Mouse (Mus musculus) adrenal gland, adult 2 months (tissue): ENCODE measurements around the gene Fbxw9. TPM values are rescaled to one million over a fixed set of nuclear protein-coding genes. Genes with fewer than 3 reads are reported as not detected.

Experiments used
- DNase-seq: peaks from one replicate; pipeline ENCODE4 v3.0.0; 2021
- microRNA-seq, 2 experiments: library from miRNA; unstranded; fragments of <30 nt; microRNA quantifications; one replicate each; pipeline ENCODE4 v1.2.0; 2021
- polyA plus RNA-seq: library from polyadenylated mRNA; depleted of rRNA; stranded (reverse); fragments of >200 nt; gene quantifications from 2 replicates; pipeline ENCODE4 v1.2.3, GENCODE M21; 2012; rRNA removed
- total RNA-seq, 2 experiments: library from RNA; stranded (reverse); gene quantifications; 2 replicates each; pipeline ENCODE4 v1.2.3; 2021

Gene Fbxw9
- total and polyA plus RNA-seq, 3 experiments: 12.3 to 55.8 (median 13.5) TPM

DNA sequence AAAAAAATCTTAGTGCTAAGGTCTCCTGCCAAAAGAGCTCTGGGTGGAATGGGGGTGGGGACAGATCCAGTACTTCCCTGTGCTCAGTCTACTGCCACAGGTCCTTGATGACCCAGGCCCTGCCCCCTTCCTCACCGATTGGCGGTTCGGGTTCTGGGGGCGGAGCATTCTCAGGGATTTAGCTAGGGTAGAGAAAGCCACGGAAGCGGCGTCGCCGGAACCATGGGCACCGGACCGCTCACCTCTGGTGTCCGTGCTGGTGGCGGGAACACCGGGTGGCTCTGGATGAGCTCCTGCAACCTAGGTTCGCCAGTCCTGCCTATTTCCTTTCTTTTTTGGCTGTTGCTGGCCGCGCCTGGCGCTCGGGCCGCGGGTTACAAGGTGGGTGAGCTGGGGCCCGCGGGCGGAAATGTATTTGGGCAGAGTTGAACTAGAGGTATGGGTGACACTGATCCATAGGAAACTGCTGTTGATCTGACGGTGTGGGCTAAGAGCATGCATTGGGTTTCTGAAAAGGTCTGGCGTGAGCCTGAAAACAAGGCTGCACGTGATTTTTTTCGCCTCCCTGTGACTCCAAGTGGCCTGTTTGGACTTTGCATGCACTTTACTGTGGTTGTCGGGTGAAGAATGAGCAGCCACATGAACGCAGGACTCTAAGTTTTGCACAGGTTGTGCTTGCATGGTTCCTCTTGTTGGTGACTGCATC, 23.4 kb downstream of the Fbxw9 start, which contains the start of gene Man2b1:
Gene Man2b1, plus strand, starts transcription at position 163 of the 706 bp plus-strand sequence.
- DNase-seq: peak; percentile 96

DNA sequence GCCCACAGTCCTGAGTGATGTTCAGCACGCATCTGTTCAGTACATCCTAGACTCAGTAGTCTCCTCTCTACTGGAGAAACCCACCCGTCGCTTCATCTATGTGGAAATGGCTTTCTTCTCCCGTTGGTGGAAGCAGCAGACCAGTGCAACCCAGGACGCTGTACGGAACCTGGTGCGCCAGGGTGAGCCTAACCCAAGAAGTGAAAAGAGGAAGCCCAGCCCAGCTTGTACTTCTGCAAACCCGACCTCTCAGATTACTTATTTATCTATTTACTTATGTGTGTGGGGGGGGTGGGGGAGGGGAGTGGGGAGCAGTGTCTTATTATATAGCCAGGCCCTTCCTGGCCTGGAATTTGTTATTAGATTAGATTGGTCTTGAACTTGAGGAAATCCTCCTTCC, 24.8 kb downstream of the Fbxw9 start:
- DNase-seq: no peak

DNA sequence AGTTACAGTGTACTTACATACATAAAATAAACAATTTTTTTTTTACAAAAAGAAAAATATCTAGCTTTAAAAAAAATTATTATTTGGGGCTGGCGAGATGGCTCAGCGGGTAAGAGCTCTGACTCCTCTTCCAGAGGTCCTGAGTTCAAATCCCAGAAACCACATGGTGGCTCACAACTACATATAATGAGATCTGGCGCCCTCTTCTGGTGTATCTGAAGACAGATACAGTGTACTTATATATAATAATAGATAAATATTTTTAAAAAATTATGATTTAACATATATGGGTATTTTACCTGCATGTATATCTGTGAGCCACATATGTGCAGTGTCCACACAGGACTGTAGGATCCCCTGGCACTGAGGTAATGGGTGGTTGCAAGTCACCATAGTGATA, 26.4 kb downstream of the Fbxw9 start:
- no peak for DNase-seq

DNA sequence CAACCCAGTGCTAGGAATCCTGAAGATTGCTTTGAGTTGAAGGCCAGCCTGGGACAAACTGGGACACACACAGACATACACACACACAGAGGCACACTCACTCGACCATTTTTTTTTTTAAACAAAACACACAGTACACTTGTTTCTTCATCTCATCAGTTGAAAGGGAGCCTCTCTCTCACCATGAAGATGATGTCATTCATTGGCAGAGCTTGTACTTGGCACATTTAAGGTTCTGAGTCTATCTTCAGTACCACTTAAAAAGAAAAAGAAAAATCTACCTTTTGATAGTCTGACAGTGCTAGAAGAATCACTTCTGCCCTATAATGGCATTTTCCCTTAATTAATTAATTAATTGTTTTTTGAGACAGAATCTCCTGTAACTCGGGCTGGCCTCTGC, 28.9 kb downstream of the Fbxw9 start:
- DNase-seq: no peak

DNA sequence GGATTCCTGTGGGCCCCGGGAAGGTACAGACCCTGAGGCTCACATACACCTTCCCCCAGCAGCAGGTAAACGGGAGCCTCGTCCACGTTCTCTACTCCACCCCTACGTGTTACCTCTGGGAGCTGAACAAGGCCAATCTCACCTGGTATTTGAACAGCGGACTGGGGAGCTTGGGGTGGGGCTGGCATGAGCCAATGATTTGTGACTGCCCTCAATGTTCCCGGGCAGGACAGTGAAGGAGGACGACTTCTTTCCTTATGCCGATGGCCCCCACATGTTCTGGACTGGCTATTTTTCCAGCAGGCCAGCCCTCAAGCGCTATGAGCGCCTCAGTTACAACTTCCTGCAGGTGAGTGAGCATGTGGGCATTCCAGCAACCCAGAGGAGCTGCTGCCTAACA, 31.0 kb downstream of the Fbxw9 start:
- no peak for DNase-seq

DNA sequence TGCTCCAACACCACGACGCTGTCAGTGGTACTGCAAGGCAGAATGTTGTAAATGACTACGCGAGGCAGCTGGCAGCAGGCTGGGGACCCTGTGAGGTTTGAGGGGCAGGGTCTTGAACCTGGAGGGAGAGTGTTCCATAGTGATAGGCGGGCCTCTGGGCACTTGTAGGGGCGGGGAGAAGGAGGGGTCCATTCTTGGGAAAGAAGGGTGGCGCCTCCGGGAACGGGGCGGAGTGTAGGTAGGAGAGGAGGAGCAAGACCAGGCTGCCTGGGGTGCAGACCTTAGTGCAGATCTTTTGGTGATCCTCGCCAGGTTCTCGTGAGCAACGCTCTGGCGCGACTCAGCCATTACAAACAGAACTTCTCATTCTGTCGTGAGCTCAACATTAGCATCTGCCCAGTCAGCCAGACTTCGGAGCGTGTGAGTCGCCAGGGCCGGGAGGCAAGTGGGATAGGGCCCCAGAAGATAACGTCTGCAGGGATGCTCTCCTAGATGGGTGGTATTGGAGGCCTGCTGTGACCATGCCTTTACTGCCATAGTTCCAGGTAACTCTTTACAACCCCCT, 31.8 kb downstream of the Fbxw9 start:
- no peak for DNase-seq

DNA sequence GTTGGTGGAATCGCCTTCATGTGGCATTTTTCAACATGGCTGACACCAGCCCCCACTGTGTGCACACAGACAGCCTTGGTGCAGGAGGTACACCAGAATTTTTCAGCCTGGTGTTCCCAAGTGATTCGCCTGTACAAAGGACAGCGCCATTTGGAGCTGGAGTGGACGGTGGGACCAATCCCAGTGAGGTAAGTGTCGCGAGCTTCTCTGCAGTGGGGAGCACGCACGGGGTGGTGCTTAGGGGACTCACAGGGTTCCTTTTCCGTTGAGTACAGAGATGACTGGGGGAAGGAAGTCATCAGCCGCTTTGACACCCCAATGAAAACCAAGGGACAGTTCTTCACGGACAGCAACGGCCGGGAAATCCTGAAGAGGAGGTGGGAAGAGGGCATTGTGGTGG, 35.2 kb downstream of the Fbxw9 start:
- no peak for DNase-seq

DNA sequence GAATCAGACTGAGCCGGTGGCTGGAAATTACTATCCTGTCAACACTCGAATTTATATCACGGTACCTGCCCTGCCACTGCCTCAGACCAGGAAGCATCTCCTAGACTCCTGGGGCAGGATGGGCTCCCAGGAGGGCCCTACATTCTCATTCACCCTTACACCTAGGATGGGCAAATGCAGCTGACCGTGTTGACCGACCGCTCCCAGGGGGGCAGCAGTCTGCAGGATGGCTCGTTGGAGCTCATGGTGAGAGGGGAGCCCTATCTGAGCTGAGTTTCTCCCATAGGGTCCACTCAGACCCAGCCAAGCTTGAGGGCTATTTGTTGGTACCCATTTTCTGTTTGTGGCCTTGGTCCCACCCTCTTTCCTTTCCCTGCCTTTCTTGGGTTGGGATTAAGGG, 35.7 kb downstream of the Fbxw9 start:
- DNase-seq: no peak

DNA sequence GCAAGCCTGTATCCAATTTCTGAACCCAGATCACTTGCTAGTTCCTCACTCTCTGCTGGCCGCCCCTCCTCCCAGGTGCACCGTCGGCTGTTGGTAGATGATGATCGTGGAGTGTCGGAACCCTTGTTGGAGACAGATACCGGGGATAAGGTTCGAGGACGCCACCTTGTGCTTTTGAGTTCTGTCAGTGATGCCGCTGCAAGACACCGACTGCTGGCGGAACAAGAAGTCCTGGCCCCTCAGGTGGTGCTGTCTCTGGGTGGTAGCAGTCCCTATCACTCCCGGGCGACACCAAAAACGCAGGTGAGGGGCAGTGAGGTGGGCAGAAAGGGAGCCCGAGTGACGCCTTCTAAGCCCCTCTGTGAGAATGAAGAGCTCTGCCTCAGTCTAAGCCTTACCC, 36.3 kb downstream of the Fbxw9 start:
- DNase-seq: no peak

DNA sequence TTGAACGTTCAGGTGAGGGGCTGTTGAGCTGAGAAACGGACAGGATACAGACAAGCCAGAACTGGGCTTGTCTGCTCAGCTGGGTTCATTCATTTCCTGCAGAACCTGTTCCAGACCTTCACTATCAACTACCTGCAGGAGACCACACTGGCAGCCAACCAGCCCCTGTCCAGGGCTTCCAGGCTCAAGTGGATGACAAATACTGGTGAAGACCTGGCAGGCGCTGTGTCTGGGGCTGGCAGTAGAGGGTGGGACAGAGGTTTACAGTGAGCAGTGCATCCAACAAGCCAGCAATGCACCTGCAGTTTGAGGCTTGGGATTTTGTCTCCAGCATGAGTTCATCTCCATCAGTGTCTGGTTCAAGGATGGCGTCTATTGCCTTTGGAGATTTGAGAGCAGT, 37.0 kb downstream of the Fbxw9 start:
- no peak for DNase-seq

DNA sequence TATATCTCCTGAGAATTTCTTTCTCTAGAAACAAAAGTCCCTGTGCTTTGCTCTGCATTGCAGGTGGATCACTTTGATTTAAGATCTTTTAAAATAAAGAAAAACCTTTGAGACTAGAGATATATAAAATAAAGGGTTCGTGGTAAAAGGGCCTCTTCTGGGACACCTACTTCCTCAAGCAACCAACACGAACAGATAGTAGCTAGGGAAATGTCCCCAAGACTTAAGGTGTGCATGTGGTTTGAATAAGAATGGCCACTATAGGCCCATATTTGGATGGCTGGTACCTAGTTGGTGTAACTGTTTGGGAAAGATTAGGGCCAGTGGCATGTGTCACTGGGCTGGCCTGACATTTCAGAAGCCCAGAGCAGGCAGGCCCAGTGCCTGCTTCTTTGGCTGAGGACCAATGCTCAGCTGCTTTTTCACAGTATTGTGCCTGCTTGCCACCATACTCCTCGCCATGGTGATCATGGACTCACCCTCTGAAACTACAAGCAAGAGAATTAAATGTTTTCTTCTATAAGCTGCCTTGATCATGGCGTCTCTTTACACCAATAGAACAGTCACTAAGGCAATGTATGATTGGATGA, 40.3 kb downstream of the Fbxw9 start:
- no peak for DNase-seq

DNA sequence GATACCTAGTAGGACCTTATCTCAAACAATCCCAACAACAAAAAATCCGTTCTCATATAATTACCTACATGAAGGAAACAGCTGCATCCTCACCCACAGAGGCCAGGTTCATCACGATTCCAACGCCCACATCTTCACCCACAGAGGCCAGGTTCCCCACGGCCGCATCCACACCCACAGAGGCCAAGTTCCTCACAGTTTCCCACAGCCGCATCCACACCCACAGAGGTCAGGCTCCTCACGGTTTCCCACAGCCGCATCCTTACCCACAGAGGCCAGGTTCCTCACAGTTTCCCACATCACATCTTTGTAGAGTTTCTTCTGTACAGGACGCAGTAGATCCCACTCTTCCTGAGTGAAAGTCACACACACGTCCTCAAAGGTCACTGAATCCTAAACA, 53.4 kb downstream of the Fbxw9 start:
- no peak for DNase-seq

DNA sequence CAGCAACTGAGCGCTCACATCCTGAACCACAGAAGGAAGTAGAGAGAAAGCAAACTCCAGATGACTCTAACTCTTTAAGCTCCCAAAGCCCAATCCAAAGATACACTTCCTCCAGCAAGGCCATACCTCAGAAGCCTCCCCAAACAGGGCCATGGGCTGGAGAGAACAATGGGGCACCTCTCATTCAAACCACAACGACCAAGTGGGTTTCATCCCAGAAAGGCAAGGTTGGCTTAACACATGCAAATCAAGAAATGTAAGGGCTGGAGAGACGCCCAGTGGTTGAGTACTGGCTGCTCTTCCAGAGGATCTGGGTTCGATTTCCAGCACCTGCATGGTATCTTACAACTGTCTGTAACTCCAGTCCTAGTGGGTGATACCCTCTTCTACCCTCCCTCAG, 55.6 kb downstream of the Fbxw9 start:
- no peak for DNase-seq

Small RNA genes lying within 50 kb of the gene (microRNA-seq; reads per million reads assigned to microRNA genes)
- gene Gm23388: 0 to 0.88 reads per million in 2 experiments
- gene Mir7070: 0 to 0.83 reads per million in 2 experiments

Other genes with a start within 250 kb of the Fbxw9 start
- gene Dand5, start 237.2 kb upstream of the Fbxw9 start, total RNA-seq: 10 to 100 TPM; 11.5 to 12.2 TPM
- 5.1 and 7.0 TPM in 2 replicates for gene Dand5, start 237.2 kb upstream of the Fbxw9 start, polyA plus RNA-seq
- 10 to 100 TPM; 72.6 to 74.9 TPM for gene Gadd45gip1, start 228.5 kb upstream of the Fbxw9 start, total RNA-seq
- gene Gadd45gip1, start 228.5 kb upstream of the Fbxw9 start, polyA plus RNA-seq: 141 and 196 TPM in 2 replicates
- 100 to 1,000 TPM; 122 to 141 TPM for gene Rad23a, start 219.4 kb upstream of the Fbxw9 start, total RNA-seq
- gene Rad23a, start 219.4 kb upstream of the Fbxw9 start, polyA plus RNA-seq: 128 and 131 TPM in 2 replicates
- gene Calr, start 213.1 kb upstream of the Fbxw9 start, total RNA-seq: 100 to 1,000 TPM; 684 to 730 TPM
- 88.2 and 91.2 TPM in 2 replicates for gene Calr, start 213.1 kb upstream of the Fbxw9 start, polyA plus RNA-seq
- 10 to 100 TPM; 61.6 to 69.3 TPM for gene Farsa, start 203.1 kb upstream of the Fbxw9 start, total RNA-seq
- 45.3 and 51.4 TPM in 2 replicates for gene Farsa, start 203.1 kb upstream of the Fbxw9 start, polyA plus RNA-seq
- gene Syce2, start 187.9 kb upstream of the Fbxw9 start, total RNA-seq: 1 to 10 TPM; 8.0 to 8.7 TPM
- gene Syce2, start 187.9 kb upstream of the Fbxw9 start, polyA plus RNA-seq: 0.80 and 2.1 TPM in 2 replicates
- gene Gcdh, start 166.1 kb upstream of the Fbxw9 start, total RNA-seq: 10 to 100 TPM; 50.1 to 59.0 TPM
- gene Gcdh, start 166.1 kb upstream of the Fbxw9 start, polyA plus RNA-seq: 652 and 657 TPM in 2 replicates
- under 1 TPM; 0.17 to 0.23 TPM for gene Klf1, start 158.1 kb upstream of the Fbxw9 start, total RNA-seq
- 0.41 and 0.61 TPM in 2 replicates for gene Klf1, start 158.1 kb upstream of the Fbxw9 start, polyA plus RNA-seq
- 10 to 100 TPM; 10.9 to 17.5 TPM for gene Dnase2a, start 151.5 kb upstream of the Fbxw9 start, total RNA-seq
- 12.1 and 13.3 TPM in 2 replicates for gene Dnase2a, start 151.5 kb upstream of the Fbxw9 start, polyA plus RNA-seq
- gene Mast1, start 122.7 kb upstream of the Fbxw9 start, total RNA-seq: 1 to 10 TPM; 1.5 to 2.8 TPM
- gene Mast1, start 122.7 kb upstream of the Fbxw9 start, polyA plus RNA-seq: 3.7 and 4.4 TPM in 2 replicates
- not detected for gene Rtbdn, start 113.1 kb upstream of the Fbxw9 start, total RNA-seq
- 0.25 and 0.34 TPM in 2 replicates for gene Rtbdn, start 113.1 kb upstream of the Fbxw9 start, polyA plus RNA-seq
- gene Gm49661, start 90.6 kb upstream of the Fbxw9 start, total RNA-seq: 1 to 10 TPM; 2.1 to 2.4 TPM
- 2.1 TPM in 1 of 2 replicates, not detected in the other for gene Gm49661, start 90.6 kb upstream of the Fbxw9 start, polyA plus RNA-seq
- 100 to 1,000 TPM; 671 to 700 TPM for gene Prdx2, start 90.5 kb upstream of the Fbxw9 start, total RNA-seq
- gene Prdx2, start 90.5 kb upstream of the Fbxw9 start, polyA plus RNA-seq: 181 and 240 TPM in 2 replicates
- gene Rnaseh2a, start 90.3 kb upstream of the Fbxw9 start, total RNA-seq: 100 to 1,000 TPM in 1 of 2 experiments, 10 to 100 TPM in 1; 87.7 to 112 TPM
- gene Rnaseh2a, start 90.3 kb upstream of the Fbxw9 start, polyA plus RNA-seq: 61.7 and 76.6 TPM in 2 replicates
- 10 to 100 TPM; 37.0 to 90.7 TPM for gene Junb, start 81.3 kb upstream of the Fbxw9 start, total RNA-seq
- 78.9 and 91.4 TPM in 2 replicates for gene Junb, start 81.3 kb upstream of the Fbxw9 start, polyA plus RNA-seq
- 1 to 10 TPM; 6.1 to 6.2 TPM for gene Hook2, start 69.5 kb upstream of the Fbxw9 start, total RNA-seq
- 6.5 and 6.7 TPM in 2 replicates for gene Hook2, start 69.5 kb upstream of the Fbxw9 start, polyA plus RNA-seq
- gene Best2, start 45.5 kb upstream of the Fbxw9 start, total RNA-seq: not detected
- 0.18 TPM in 1 of 2 replicates, not detected in the other for gene Best2, start 45.5 kb upstream of the Fbxw9 start, polyA plus RNA-seq
- gene Asna1, start 34.8 kb upstream of the Fbxw9 start, total RNA-seq: 100 to 1,000 TPM; 106 TPM
- 89.4 and 104 TPM in 2 replicates for gene Asna1, start 34.8 kb upstream of the Fbxw9 start, polyA plus RNA-seq
- gene Trir, start 33.2 kb upstream of the Fbxw9 start, total RNA-seq: 100 to 1,000 TPM; 160 to 184 TPM
- gene Trir, start 33.2 kb upstream of the Fbxw9 start, polyA plus RNA-seq: 64.2 and 67.6 TPM in 2 replicates
- gene Tnpo2, start 23.1 kb upstream of the Fbxw9 start, total RNA-seq: 100 to 1,000 TPM in 1 of 2 experiments, 10 to 100 TPM in 1; 68.3 to 101 TPM
- gene Tnpo2, start 23.1 kb upstream of the Fbxw9 start, polyA plus RNA-seq: 44.7 and 54.1 TPM in 2 replicates
- gene Gm5741, start 7.9 kb downstream of the Fbxw9 start, total RNA-seq: not detected
- not detected in 2 replicates for gene Gm5741, start 7.9 kb downstream of the Fbxw9 start, polyA plus RNA-seq
- 10 to 100 TPM; 26.0 to 28.3 TPM for gene Dhps, start 11.7 kb downstream of the Fbxw9 start, total RNA-seq
- gene Dhps, start 11.7 kb downstream of the Fbxw9 start, polyA plus RNA-seq: 68.6 and 69.6 TPM in 2 replicates
- 10 to 100 TPM; 77.5 to 90.1 TPM for gene Wdr83os, start 20.7 kb downstream of the Fbxw9 start, total RNA-seq
- 104 and 142 TPM in 2 replicates for gene Wdr83os, start 20.7 kb downstream of the Fbxw9 start, polyA plus RNA-seq
- 10 to 100 TPM; 17.4 to 24.9 TPM for gene Wdr83, start 21.3 kb downstream of the Fbxw9 start, total RNA-seq
- 15.3 and 17.4 TPM in 2 replicates for gene Wdr83, start 21.3 kb downstream of the Fbxw9 start, polyA plus RNA-seq
- 10 to 100 TPM; 34.0 to 52.7 TPM for gene Man2b1, start 23.2 kb downstream of the Fbxw9 start, total RNA-seq
- 36.1 and 46.0 TPM in 2 replicates for gene Man2b1, start 23.2 kb downstream of the Fbxw9 start, polyA plus RNA-seq
- 1 to 10 TPM; 1.6 to 2.0 TPM for gene Zfp791, start 63.0 kb downstream of the Fbxw9 start, total RNA-seq
- gene Zfp791, start 63.0 kb downstream of the Fbxw9 start, polyA plus RNA-seq: 0.08 and 0.25 TPM in 2 replicates
- not detected for gene Cks1brt, start 91.9 kb downstream of the Fbxw9 start, total RNA-seq
- not detected in 2 replicates for gene Cks1brt, start 91.9 kb downstream of the Fbxw9 start, polyA plus RNA-seq
- not detected for gene Olfr371, start 165.9 kb downstream of the Fbxw9 start, total RNA-seq
- gene Olfr371, start 165.9 kb downstream of the Fbxw9 start, polyA plus RNA-seq: not detected in 2 replicates
- gene Orc6, start 239.6 kb downstream of the Fbxw9 start, total RNA-seq: 10 to 100 TPM; 13.6 to 17.2 TPM
- 4.0 and 4.4 TPM in 2 replicates for gene Orc6, start 239.6 kb downstream of the Fbxw9 start, polyA plus RNA-seq
- 100 to 1,000 TPM in 1 of 2 experiments, 10 to 100 TPM in 1; 90.1 to 101 TPM for gene Vps35, start 239.7 kb downstream of the Fbxw9 start, total RNA-seq
- 3.7 and 4.3 TPM in 2 replicates for gene Vps35, start 239.7 kb downstream of the Fbxw9 start, polyA plus RNA-seq